In genomic region chr16:95586726-95587125, GRCm38 (mm10) we compare ENCODE assay signal across 9 mouse cellular contexts. TPM values are rescaled to one million over a fixed set of nuclear protein-coding genes. Genes with fewer than 3 reads are reported as not detected.
DNase-seq lines count a peak whose midpoint lies in the region; ATAC-seq and TF ChIP-seq lines count a peak whose summit lies in the region.
"Had no signal": no experiment of that assay in that cellular context is flagged by ENCODE, and none has a peak within 500 bp of the region (broad histone marks: within the 10 kb centered on the region; RNA-seq: fewer than 3 reads in every experiment).

No protein-coding gene starts in this region.

- TF ChIP-seq CTCF in intestine, postnatal 0 days (IDR thresholded peaks at IDR 0.05; ENCODE audit: low read depth): no peak
- TF ChIP-seq CTCF in stomach, postnatal 0 days (IDR thresholded peaks at IDR 0.05; ENCODE audit: low read depth): no peak
- no peak for TF ChIP-seq CTCF in thymus, adult 2 months (IDR thresholded peaks at IDR 0.05; ENCODE audit: borderline replicate concordance, control insufficient read depth, extremely low read depth, insufficient read depth, low read length, poor library complexity)

- no peak for TF ChIP-seq POLR2A in thymus, adult 2 months (IDR thresholded peaks at IDR 0.05; ENCODE audit: control insufficient read depth, extremely low read depth, insufficient read depth, low read length, poor library complexity)

- WGBS in midbrain, embryonic 10.5 days: 48% methylated on average over 7 of the region's 7 CpGs
- 48% methylated on average over 7 of the region's 7 CpGs for WGBS in midbrain, embryonic 14.5 days
- 12% methylated on average over 7 of the region's 7 CpGs for WGBS in forebrain, embryonic 14.5 days
- WGBS in intestine, postnatal 0 days: 30% methylated on average over 7 of the region's 7 CpGs
- 19% methylated on average over 7 of the region's 7 CpGs for WGBS in stomach, postnatal 0 days
- WGBS in thymus, adult 2 months: 59% methylated on average over 7 of the region's 7 CpGs

- H3K36me3 ChIP-seq in midbrain, embryonic 10.5 days: no peaks in the 10 kb centered on the region
- no peaks in the 10 kb centered on the region for H3K36me3 ChIP-seq in midbrain, embryonic 14.5 days (ENCODE audit: control insufficient read depth, insufficient read depth, low read length)
- no peaks in the 10 kb centered on the region for H3K36me3 ChIP-seq in forebrain, embryonic 14.5 days (ENCODE audit: control insufficient read depth, insufficient read depth, low read length)
- no peaks in the 10 kb centered on the region for H3K36me3 ChIP-seq in intestine, postnatal 0 days (ENCODE audit: control insufficient read depth, insufficient read depth)
- no peaks in the 10 kb centered on the region for H3K36me3 ChIP-seq in stomach, postnatal 0 days (ENCODE audit: control insufficient read depth, insufficient read depth, low read length)
- no peaks in the 10 kb centered on the region for H3K36me3 ChIP-seq in thymus, adult 2 months (ENCODE audit: control insufficient read depth, insufficient read depth, low read length)

- H3K27ac ChIP-seq in midbrain, embryonic 10.5 days (replicated peaks): no peak overlapping the region
- no peak overlapping the region for H3K27ac ChIP-seq in midbrain, embryonic 14.5 days (replicated peaks; ENCODE audit: low read depth, low read length)
- H3K27ac ChIP-seq in forebrain, embryonic 14.5 days (ENCODE audit: low read depth, low read length): no peak overlapping the region
- no peak overlapping the region for H3K27ac ChIP-seq in intestine, postnatal 0 days (ENCODE audit: low read depth, low read length)
- H3K27ac ChIP-seq in stomach, postnatal 0 days (replicated peaks): no peak overlapping the region
- H3K27ac ChIP-seq in thymus, adult 2 months (ENCODE audit: control insufficient read depth, insufficient read depth, low read length): no peak overlapping the region

- peaks cover 20% of the 10 kb centered on the region for H3K4me1 ChIP-seq in midbrain, embryonic 10.5 days
- peaks cover 7% of the 10 kb centered on the region for H3K4me1 ChIP-seq in midbrain, embryonic 14.5 days (ENCODE audit: control insufficient read depth, insufficient read depth, low read length)
- H3K4me1 ChIP-seq in forebrain, embryonic 14.5 days (ENCODE audit: control insufficient read depth, insufficient read depth, low read length): peaks cover 6% of the 10 kb centered on the region; the same call in 1 of the 2 replicates
- H3K4me1 ChIP-seq in intestine, postnatal 0 days (replicated peaks; ENCODE audit: control insufficient read depth, insufficient read depth, low read length): 0 out of 2 replicates have a peak, but pooled peaks cover 5% of the 10 kb centered on the region
- 0 out of 2 replicates have a peak, but pooled peaks cover 3% of the 10 kb centered on the region for H3K4me1 ChIP-seq in stomach, postnatal 0 days (replicated peaks; ENCODE audit: control insufficient read depth, insufficient read depth)
- peaks cover 9% of the 10 kb centered on the region for H3K4me1 ChIP-seq in thymus, adult 2 months (replicated peaks; ENCODE audit: control insufficient read depth, insufficient read depth, low read length)

- TF ChIP-seq EP300 in stomach, postnatal 0 days (optimal IDR thresholded peaks at IDR 0.05): no peak

- H3K4me2 ChIP-seq in midbrain, embryonic 14.5 days (ENCODE audit: low read length): no peak overlapping the region
- peak overlapping the region; percentile 86 for H3K4me2 ChIP-seq in forebrain, embryonic 14.5 days (ENCODE audit: low read length)
- peak overlapping the region; percentile 67 for H3K4me2 ChIP-seq in intestine, postnatal 0 days (replicated peaks; ENCODE audit: low read depth)
- H3K4me2 ChIP-seq in stomach, postnatal 0 days (replicated peaks; ENCODE audit: low read depth): peak overlapping the region; percentile 65

- no peak overlapping the region for H3K9ac ChIP-seq in midbrain, embryonic 14.5 days (replicated peaks; ENCODE audit: low read length)
- H3K9ac ChIP-seq in forebrain, embryonic 14.5 days (ENCODE audit: low read length): no peak overlapping the region
- H3K9ac ChIP-seq in intestine, postnatal 0 days (ENCODE audit: low read depth, low read length): no peak overlapping the region
- H3K9ac ChIP-seq in stomach, postnatal 0 days (ENCODE audit: low read length): no peak overlapping the region

- H3K9me3 ChIP-seq in midbrain, embryonic 10.5 days (replicated peaks): no peaks in the 10 kb centered on the region
- H3K9me3 ChIP-seq in midbrain, embryonic 14.5 days (ENCODE audit: control insufficient read depth, low read length): 0 out of 2 replicates have a peak, but pooled peaks cover 4% of the 10 kb centered on the region
- H3K9me3 ChIP-seq in forebrain, embryonic 14.5 days (replicated peaks; ENCODE audit: control insufficient read depth, low read length): no peaks in the 10 kb centered on the region
- H3K9me3 ChIP-seq in intestine, postnatal 0 days (ENCODE audit: control insufficient read depth): no peaks in the 10 kb centered on the region
- H3K9me3 ChIP-seq in stomach, postnatal 0 days (ENCODE audit: control insufficient read depth, low read length): no peaks in the 10 kb centered on the region

- no peak for ATAC-seq in midbrain, embryonic 14.5 days (ENCODE audit: low FRiP score, low TSS enrichment)
- no peak for ATAC-seq in forebrain, embryonic 14.5 days
- ATAC-seq in intestine, postnatal 0 days: no peak
- ATAC-seq in stomach, postnatal 0 days (ENCODE audit: low FRiP score, low TSS enrichment): no peak

- peak overlapping the region; percentile 63 for H3K4me3 ChIP-seq in midbrain, embryonic 10.5 days
- no peak overlapping the region for H3K4me3 ChIP-seq in midbrain, embryonic 14.5 days (replicated peaks; ENCODE audit: low read depth, low read length)
- no peak overlapping the region for H3K4me3 ChIP-seq in forebrain, embryonic 14.5 days (ENCODE audit: low read depth, low read length)
- H3K4me3 ChIP-seq in intestine, postnatal 0 days (ENCODE audit: low read depth, low read length): peak overlapping the region; percentile 39; the same call in 1 of the 2 replicates
- H3K4me3 ChIP-seq in stomach, postnatal 0 days (ENCODE audit: low read depth, low read length): peak overlapping the region; percentile 41
- H3K4me3 ChIP-seq in thymus, adult 2 months (ENCODE audit: control insufficient read depth, insufficient read depth, low read length): no peak overlapping the region
- H3K4me3 ChIP-seq: erythroblast, embryonic 14.5 days had no signal

- H3K27me3 ChIP-seq in midbrain, embryonic 10.5 days (ENCODE audit: low read depth, poor library complexity, severe bottlenecking): peaks cover 70% of the 10 kb centered on the region
- peaks cover 18% of the 10 kb centered on the region for H3K27me3 ChIP-seq in midbrain, embryonic 14.5 days (ENCODE audit: control insufficient read depth, insufficient read depth, low read length)
- H3K27me3 ChIP-seq in forebrain, embryonic 14.5 days (replicated peaks; ENCODE audit: control insufficient read depth, insufficient read depth, low read length): peaks cover 23% of the 10 kb centered on the region
- H3K27me3 ChIP-seq in intestine, postnatal 0 days (replicated peaks; ENCODE audit: control insufficient read depth, insufficient read depth, low read length): peaks cover 37% of the 10 kb centered on the region
- H3K27me3 ChIP-seq in stomach, postnatal 0 days (ENCODE audit: control insufficient read depth, insufficient read depth, low read length): no peaks in the 10 kb centered on the region; the same call in 1 of the 2 replicates
- H3K27me3 ChIP-seq in thymus, adult 2 months (ENCODE audit: control insufficient read depth, insufficient read depth, low read length): peaks cover 13% of the 10 kb centered on the region

- no peak for DNase-seq in midbrain, embryonic 10.5 days (ENCODE audit: low spot score)
- DNase-seq in midbrain, embryonic 14.5 days: no peak
- peak; percentile 38 for DNase-seq in forebrain, embryonic 14.5 days (ENCODE audit: low spot score)
- no peak for DNase-seq in stomach, postnatal 0 days (ENCODE audit: low spot score)
- DNase-seq in cerebellum, postnatal 14 days: no peak
- no peak for DNase-seq in thymus, adult 2 months
- DNase-seq: heart, postnatal 36 days had no signal

RNA-seq across cellular contexts. Expression of gene Erg, which starts 0.3 kb away (rescaled TPM):
- 1.4 and 1.7 TPM in 2 replicates for polyA plus RNA-seq in midbrain, embryonic 10.5 days (2016; fragmentation: Nextera tagmentation; extraction: Ambion mirVana)
- 0.40 and 1.3 TPM in 2 replicates for polyA plus RNA-seq in midbrain, embryonic 14.5 days (2014; fragmentation: Nextera tagmentation; extraction: Ambion mirVana)
- 0.75 and 1.0 TPM in 2 replicates for polyA plus RNA-seq in forebrain, embryonic 14.5 days (2014; fragmentation: Nextera tagmentation; extraction: Ambion mirVana)
- polyA plus RNA-seq in intestine, postnatal 0 days (2015; fragmentation: Nextera tagmentation; extraction: Ambion mirVana): 2.0 and 2.4 TPM in 2 replicates
- 1.3 and 2.1 TPM in 2 replicates for polyA plus RNA-seq in stomach, postnatal 0 days (2015; fragmentation: Nextera tagmentation; extraction: Ambion mirVana)
- 3.7 and 4.0 TPM in 2 replicates for polyA plus RNA-seq in thymus, adult 2 months (2012; rRNA removed)
- polyA plus RNA-seq: erythroblast, embryonic 14.5 days had no signal

Comparison
In these comparisons a context has a peak if more than half of its experiments do, and no peak if none do; other contexts are left out.
1. H3K4me3 ChIP-seq: peak in midbrain, embryonic 10.5 days (single experiment), intestine, postnatal 0 days (single experiment) and stomach, postnatal 0 days (single experiment); none in midbrain, embryonic 14.5 days (single experiment), forebrain, embryonic 14.5 days (single experiment) and thymus, adult 2 months (single experiment).